Mouse (Mus musculus) intestine, embryonic 16.5 days (tissue): ENCODE measurements around the gene Barx2. TPM values are rescaled to one million over a fixed set of nuclear protein-coding genes. Genes with fewer than 3 reads are reported as not detected.
A peak's percentile ranks its signal among the peaks of the same experiment; 100 is the strongest.
"Not testable (repeated sequence)": the region's sequence is repeated elsewhere in the genome, so short reads cannot be mapped to it uniquely, and the experiment has no call there.

ENCODE experiments used
- ATAC-seq: fragments of 200-750 bp; cut with Nextera tagmentation; 2 replicates; pipeline ENCODE4 v1.8.0; 2017; ENCODE audit warnings: moderate TSS enrichment, moderate library complexity
- H3K27ac ChIP-seq: fragments of 300-500 bp; sonication (generic); 2 replicates; pipeline ENCODE4 v1.5.1; 2014; ENCODE audit warnings: mild to moderate bottlenecking, low read length
- H3K27me3 ChIP-seq: fragments of 300-500 bp; sonication (generic); replicated peaks from 2 replicates; pipeline ENCODE4 v1.6.1; 2014; ENCODE audit warnings: low read length, control low read depth, mixed read lengths; ENCODE audit not compliant: control insufficient read depth, insufficient read depth
- H3K36me3 ChIP-seq: fragments of 300-500 bp; sonication (generic); 2 replicates; pipeline ENCODE4 v1.6.1; 2014; ENCODE audit warnings: low read length, control low read depth; ENCODE audit not compliant: control insufficient read depth, insufficient read depth
- H3K4me1 ChIP-seq: fragments of 300-500 bp; sonication (generic); 2 replicates; pipeline ENCODE4 v1.6.1; 2014; ENCODE audit warnings: low read length, control low read depth, mixed read lengths; ENCODE audit not compliant: control insufficient read depth, insufficient read depth
- H3K4me2 ChIP-seq: fragments of 300-500 bp; sonication (generic); 2 replicates; pipeline ENCODE4 v1.6.1; 2014; ENCODE audit warnings: low read depth, low read length, control low read depth
- H3K4me3 ChIP-seq: fragments of 300-500 bp; sonication (generic); 2 replicates; pipeline ENCODE4 v1.5.1; 2014; ENCODE audit warnings: mild to moderate bottlenecking, low read length
- H3K9ac ChIP-seq: fragments of 300-500 bp; sonication (generic); 2 replicates; pipeline ENCODE4 v1.6.1; 2014; ENCODE audit warnings: low read depth, low read length
- H3K9me3 ChIP-seq: fragments of 300-500 bp; sonication (generic); 2 replicates; pipeline ENCODE4 v1.6.1; 2016; ENCODE audit warnings: low read length, control low read depth; ENCODE audit not compliant: control insufficient read depth
- WGBS: fragments of 180-500 bp; shearing (Covaris S2); extraction: QIAGEN DNeasy Blood & Tissue Kit; methylation state at CpG from one replicate; pipeline ENCODE4 v1.1.7; 2014; 5-methylcytosine and 5-hydroxymethylcytosine counted together
- polyA plus RNA-seq: library from polyadenylated mRNA; unstranded; fragments of >200 nt; fragmentation: Nextera tagmentation; extraction: Ambion mirVana; gene quantifications from 2 replicates; pipeline ENCODE4 v1.2.1, GENCODE M21; 2015

The Barx2 gene
- 0.11 and 0.26 TPM in 2 replicates for polyA plus RNA-seq

GRCm38 (mm10) chr9:31912921-31913738, at the start of gene Barx2:
TSS of gene Barx2 (minus strand) at chr9:31913462.
- Histone ChIP-seq H3K4me3 (peak within 1 kb of the TSS; percentile 59), H3K27me3 (peaks cover 67% of the 10 kb centered on the region), H3K27ac (no peak within 1 kb of the TSS), H3K9ac (peak within 1 kb of the TSS; percentile 53), H3K36me3 (no peaks in the 10 kb centered on the region), H3K4me1 (peaks cover 16% of the 10 kb centered on the region), H3K4me2 (peak within 1 kb of the TSS; percentile 90), H3K9me3 (no peaks in the 10 kb centered on the region)
- WGBS, result under 1% methylated on average over 81 of the region's 81 CpGs
- ATAC-seq, result peak; percentile 91

DNA sequence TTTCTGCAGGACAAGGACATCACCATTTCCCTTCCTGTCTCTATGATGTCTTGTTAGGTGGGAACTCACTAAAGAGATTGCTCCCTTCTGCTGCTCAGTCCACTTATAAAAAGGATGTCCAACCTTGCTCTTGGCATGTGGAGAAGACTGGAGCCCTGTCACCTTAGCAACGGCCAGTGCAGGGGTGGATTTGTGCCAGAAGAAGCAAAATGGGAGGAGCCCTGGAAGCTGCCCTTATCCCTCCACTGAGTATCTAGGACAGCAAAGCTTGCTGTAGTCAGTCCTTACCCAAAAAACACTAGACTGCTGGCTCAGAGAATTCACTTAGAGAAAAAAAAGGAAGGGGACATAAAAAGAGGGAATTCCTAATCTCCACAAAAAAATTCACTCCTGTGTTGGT, 49.0 kb upstream of the Barx2 start:
- 53% methylated on average over 1 of the region's 1 CpGs for WGBS
- ATAC-seq, result no peak

DNA sequence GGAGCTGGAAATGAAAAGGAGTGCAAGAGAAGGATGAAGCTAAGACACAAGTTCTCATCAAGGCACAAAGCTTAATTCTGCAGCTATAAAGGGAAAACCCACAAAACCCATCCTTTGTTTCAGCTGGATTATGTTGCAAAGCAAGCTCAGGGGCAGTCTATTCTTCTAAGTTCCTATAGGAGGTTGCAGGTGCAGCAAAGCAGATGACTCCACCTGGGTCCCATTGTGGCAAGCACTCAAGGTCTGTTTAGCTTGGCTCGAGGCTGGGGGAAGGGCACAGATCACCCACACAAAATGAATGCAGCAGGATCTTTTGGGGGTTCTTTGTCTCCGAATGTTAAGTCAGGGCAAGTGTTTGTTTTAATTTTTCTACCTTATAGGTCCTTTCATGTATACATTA, 47.2 kb upstream of the Barx2 start:
- H3K4me1 ChIP-seq, result 0 out of 2 replicates have a peak, but pooled peaks cover 2% of the 10 kb centered on the region
- 57% methylated on average over 2 of the region's 2 CpGs for WGBS
- H3K9me3 ChIP-seq, result no peaks in the 10 kb centered on the region
- H3K27me3 ChIP-seq, result no peaks in the 10 kb centered on the region
- no peak overlapping the region for H3K4me3 ChIP-seq
- H3K9ac ChIP-seq, result no peak overlapping the region
- no peak overlapping the region for H3K27ac ChIP-seq
- H3K36me3 ChIP-seq, result no peaks in the 10 kb centered on the region
- no peak overlapping the region for H3K4me2 ChIP-seq
- ATAC-seq, result no peak

More for the DNA sequence above, 49.0 kb upstream of the Barx2 start:
- Histone ChIP-seq H3K9ac (no peak overlapping the region), H3K4me1 (0 out of 2 replicates have a peak, but pooled peaks cover 2% of the 10 kb centered on the region), H3K36me3 (no peaks in the 10 kb centered on the region), H3K4me3 (no peak overlapping the region), H3K4me2 (no peak overlapping the region), H3K9me3 (peaks cover 3% of the 10 kb centered on the region; the same call in 1 of the 2 replicates), H3K27me3 (no peaks in the 10 kb centered on the region), H3K27ac (no peak overlapping the region)

GRCm38 (mm10) chr9:31958120-31958519, 44.9 kb upstream of the Barx2 start:
- peak; percentile 56 for ATAC-seq
- Histone ChIP-seq H3K36me3 (no peaks in the 10 kb centered on the region), H3K27me3 (no peaks in the 10 kb centered on the region), H3K4me2 (no peak overlapping the region), H3K4me3 (no peak overlapping the region), H3K4me1 (0 out of 2 replicates have a peak, but pooled peaks cover 2% of the 10 kb centered on the region), H3K27ac (no peak overlapping the region), H3K9me3 (no peaks in the 10 kb centered on the region), H3K9ac (no peak overlapping the region)

DNA sequence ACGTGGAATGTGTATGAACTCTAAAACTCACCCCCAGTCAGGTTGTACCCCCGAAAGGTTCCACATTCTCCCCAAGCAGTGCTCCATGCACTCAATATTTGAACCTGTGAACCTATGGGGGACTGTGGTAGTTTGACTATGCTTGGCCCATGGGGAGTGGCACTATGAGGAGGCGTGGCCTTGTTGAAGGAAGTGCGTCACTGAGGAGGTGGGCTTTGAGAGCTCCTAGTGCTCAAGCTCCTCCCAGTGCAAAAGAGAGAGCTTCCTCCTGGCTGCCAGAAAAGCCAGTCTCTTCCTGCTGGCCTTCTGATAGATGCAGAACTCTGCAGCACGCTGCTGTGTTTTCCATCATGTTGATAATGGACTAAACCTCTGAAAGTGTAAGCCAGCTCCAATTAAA, 37.2 kb upstream of the Barx2 start:
- H3K4me2 ChIP-seq, result no peak overlapping the region
- no peaks in the 10 kb centered on the region for H3K9me3 ChIP-seq
- H3K9ac ChIP-seq, result no peak overlapping the region
- no peak for ATAC-seq
- no peaks in the 10 kb centered on the region for H3K27me3 ChIP-seq
- 92% methylated on average over 5 of the region's 5 CpGs for WGBS
- H3K27ac ChIP-seq, result no peak overlapping the region
- H3K4me1 ChIP-seq, result no peaks in the 10 kb centered on the region
- H3K36me3 ChIP-seq, result no peaks in the 10 kb centered on the region
- H3K4me3 ChIP-seq, result no peak overlapping the region

DNA sequence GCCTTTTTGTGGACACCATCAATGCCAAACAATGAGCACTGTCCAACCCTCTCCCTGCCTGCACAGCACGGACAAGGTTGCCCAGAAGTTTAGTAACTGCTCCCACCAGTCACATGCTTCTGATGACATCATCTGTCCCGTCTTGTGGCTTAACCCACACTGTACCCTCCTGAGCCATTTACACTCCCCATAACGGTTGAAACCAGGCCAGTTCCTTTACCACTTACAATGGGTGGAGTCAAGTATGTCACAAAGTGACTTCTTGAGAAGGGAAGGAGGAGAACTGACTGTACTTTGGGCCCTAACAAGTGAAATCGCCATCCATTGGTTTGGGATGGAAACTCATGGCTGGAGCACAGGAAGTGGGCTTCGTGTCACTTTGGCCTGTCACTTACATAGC, 35.8 kb upstream of the Barx2 start:
- Histone ChIP-seq H3K4me3 (no peak overlapping the region), H3K4me1 (no peaks in the 10 kb centered on the region), H3K4me2 (no peak overlapping the region), H3K27me3 (no peaks in the 10 kb centered on the region), H3K9me3 (no peaks in the 10 kb centered on the region), H3K36me3 (no peaks in the 10 kb centered on the region), H3K27ac (no peak overlapping the region), H3K9ac (no peak overlapping the region)
- ATAC-seq, result no peak
- WGBS, result 89% methylated on average over 5 of the region's 5 CpGs

- no peak overlapping the region for H3K27ac ChIP-seq
- H3K4me3 ChIP-seq, result no peak overlapping the region
- H3K4me2 ChIP-seq, result no peak overlapping the region
- H3K9ac ChIP-seq, result no peak overlapping the region
- no peaks in the 10 kb centered on the region for H3K36me3 ChIP-seq
- ATAC-seq, result no peak
- no peaks in the 10 kb centered on the region for H3K27me3 ChIP-seq
- 89% methylated on average over 10 of the region's 10 CpGs for WGBS
- H3K4me1 ChIP-seq, result no peaks in the 10 kb centered on the region
- no peaks in the 10 kb centered on the region for H3K9me3 ChIP-seq
Observed at GRCm38 (mm10) chr9:31947051-31947450, 33.8 kb upstream of the Barx2 start.

DNA sequence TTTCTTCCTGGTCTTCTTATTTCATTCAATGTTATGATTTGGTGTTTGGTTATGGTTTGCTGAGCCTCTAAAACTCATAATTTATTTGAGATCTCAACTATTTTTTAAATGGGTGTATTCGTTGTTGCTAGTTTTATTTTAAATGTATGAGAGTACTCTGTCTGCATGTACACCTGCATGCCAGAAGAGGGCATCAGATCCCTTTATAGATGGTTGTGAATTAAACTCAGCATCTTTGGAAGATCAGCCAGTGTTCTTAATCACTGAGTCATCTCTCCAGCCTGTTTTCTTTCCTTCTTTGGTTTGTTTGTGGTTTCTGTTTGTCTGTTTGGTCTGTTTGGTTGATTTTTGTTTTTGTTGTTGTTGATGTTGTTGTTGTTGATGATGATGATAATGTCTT, 29.1 kb upstream of the Barx2 start:
- no peaks in the 10 kb centered on the region for H3K36me3 ChIP-seq
- H3K4me2 ChIP-seq, result no peak overlapping the region
- H3K4me1 ChIP-seq, result no peaks in the 10 kb centered on the region
- no peaks in the 10 kb centered on the region for H3K27me3 ChIP-seq
- WGBS, result 33% methylated on average over 1 of the region's 1 CpGs
- H3K9ac ChIP-seq, result no peak overlapping the region
- no peaks in the 10 kb centered on the region for H3K9me3 ChIP-seq
- H3K4me3 ChIP-seq, result no peak overlapping the region
- H3K27ac ChIP-seq, result no peak overlapping the region
- no peak for ATAC-seq

DNA sequence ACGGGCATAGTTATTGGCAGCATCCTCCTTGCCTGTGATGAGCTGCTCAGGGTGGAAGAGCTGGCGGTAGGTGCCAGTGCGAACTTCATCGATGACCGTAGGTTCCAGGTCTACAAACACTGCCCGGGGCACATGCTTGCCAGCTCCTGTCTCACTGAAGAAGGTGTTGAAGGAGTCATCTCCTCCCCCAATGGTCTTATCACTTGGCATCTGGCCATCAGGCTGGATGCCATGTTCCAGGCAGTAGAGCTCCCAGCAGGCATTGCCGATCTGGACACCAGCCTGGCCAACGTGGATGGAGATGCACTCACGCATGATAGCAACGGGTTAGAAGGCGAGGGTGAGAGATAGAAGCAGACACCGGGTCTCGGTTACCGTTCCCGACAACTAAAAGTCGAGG, 23.2 kb upstream of the Barx2 start:
- H3K27ac ChIP-seq, ATAC-seq, H3K4me3 ChIP-seq, H3K36me3 ChIP-seq, H3K27me3 ChIP-seq, H3K4me2 ChIP-seq, H3K9me3 ChIP-seq, H3K9ac ChIP-seq, H3K4me1 ChIP-seq: not testable (repeated sequence)
- 92% methylated on average over 11 of the region's 16 CpGs for WGBS
